Mouse (Mus musculus) lung, adult 2 months (tissue): ENCODE data around the gene Ctdsp1. TPM values are rescaled to one million over a fixed set of nuclear protein-coding genes. Genes with fewer than 3 reads are reported as not detected.

Experiments used
- DNase-seq: peaks from one replicate; pipeline ENCODE4 v3.0.0; 2022
- H3K4me1 ChIP-seq: fragments of 200-500 bp; 2 replicates; pipeline ENCODE4 v1.6.1; 2011; ENCODE audit warnings: low read length; ENCODE audit not compliant: control insufficient read depth, insufficient read depth
- H3K4me3 ChIP-seq: fragments of 200-500 bp; replicated peaks from 2 replicates; pipeline ENCODE3; 2011; ENCODE audit warnings: low read depth, mild to moderate bottlenecking, control low read depth, low read length; ENCODE audit errors: extremely low read depth
- CTCF ChIP-seq: fragments of 200-500 bp; IDR thresholded peaks from 2 replicates; pipeline ENCODE4 v1.5.1; 2011; ENCODE audit warnings: mild to moderate bottlenecking, low read length, control low read depth; ENCODE audit not compliant: insufficient read depth
- POLR2A ChIP-seq: fragments of 200-500 bp; IDR thresholded peaks from 2 replicates; pipeline ENCODE4 v1.6.1; 2011; ENCODE audit warnings: low read depth, mild to moderate bottlenecking, control low read depth, low read length, borderline replicate concordance; ENCODE audit errors: extremely low read depth
- WGBS: fragments of 180-500 bp; shearing (Covaris S2); methylation state at CpG from one replicate; pipeline ENCODE4 v1.1.7; 2018; 5-methylcytosine and 5-hydroxymethylcytosine counted together
- polyA plus RNA-seq: library from polyadenylated mRNA; depleted of rRNA; stranded (reverse); fragments of >200 nt; gene quantifications from 2 replicates; pipeline ENCODE4 v1.2.3, GENCODE M21; 2012; rRNA removed

Ctdsp1 gene
- 197 and 200 TPM in 2 replicates for polyA plus RNA-seq

- peaks cover 20% of the 10 kb centered on the region for H3K4me1 ChIP-seq
- TF ChIP-seq CTCF (no peak), POLR2A (peak; percentile 54; the same call in 1 of the 2 replicates)
- peak; percentile 95 for DNase-seq
- H3K4me3 ChIP-seq = peak within 1 kb of the TSS; percentile 93
- 3% methylated on average over 51 of the region's 51 CpGs for WGBS
Measured at GRCm38 (mm10) chr1:74390924-74391748, at the start of gene Ctdsp1. Ctdsp1 (plus strand) TSS chr1:74391509.

- 72% methylated on average over 7 of the region's 7 CpGs for WGBS
- no peak for TF ChIP-seq CTCF
- TF ChIP-seq POLR2A = no peak
- H3K4me1 ChIP-seq = no peaks in the 10 kb centered on the region
- H3K4me3 ChIP-seq = no peak overlapping the region
- no peak for DNase-seq
Measured at GRCm38 (mm10) chr1:74341898-74342297, 49.4 kb upstream of the Ctdsp1 start.

- H3K4me1 ChIP-seq = no peaks in the 10 kb centered on the region
- TF ChIP-seq POLR2A (no peak), CTCF (no peak)
- 81% methylated on average over 1 of the region's 1 CpGs for WGBS
- DNase-seq = no peak
- H3K4me3 ChIP-seq = no peak overlapping the region
Measured at GRCm38 (mm10) chr1:74342308-74342707, 49.0 kb upstream of the Ctdsp1 start.

- no peak for TF ChIP-seq POLR2A
- no peak for TF ChIP-seq CTCF
- no peak overlapping the region for H3K4me3 ChIP-seq
- H3K4me1 ChIP-seq = no peaks in the 10 kb centered on the region
- DNase-seq = no peak
- WGBS = 65% methylated on average over 5 of the region's 5 CpGs
Measured at GRCm38 (mm10) chr1:74343161-74343560, 48.1 kb upstream of the Ctdsp1 start.

- Histone ChIP-seq H3K4me3 (no peak overlapping the region), H3K4me1 (no peaks in the 10 kb centered on the region)
- TF ChIP-seq CTCF (no peak), POLR2A (no peak)
- no peak for DNase-seq
- 80% methylated on average over 11 of the region's 11 CpGs for WGBS
Measured at GRCm38 (mm10) chr1:74344163-74344916, 47.0 kb upstream of the Ctdsp1 start.

GRCm38 (mm10) chr1:74351185-74351769, 40.0 kb upstream of the Ctdsp1 start:
- no peak for TF ChIP-seq CTCF
- no peak for TF ChIP-seq POLR2A
- DNase-seq = no peak
- Histone ChIP-seq H3K4me3 (no peak overlapping the region), H3K4me1 (no peaks in the 10 kb centered on the region)
- 91% methylated on average over 13 of the region's 13 CpGs for WGBS

- DNase-seq = no peak
- TF ChIP-seq CTCF (no peak), POLR2A (no peak)
- H3K4me3 ChIP-seq = no peak overlapping the region
- no peaks in the 10 kb centered on the region for H3K4me1 ChIP-seq
- 69% methylated on average over 5 of the region's 5 CpGs for WGBS
Measured at GRCm38 (mm10) chr1:74352532-74353096, 38.7 kb upstream of the Ctdsp1 start.

- WGBS = 86% methylated on average over 9 of the region's 9 CpGs
Measured at GRCm38 (mm10) chr1:74353453-74354229, 37.7 kb upstream of the Ctdsp1 start.

More at GRCm38 (mm10) chr1:74353453-74354229, 37.7 kb upstream of the Ctdsp1 start:
- no peak for TF ChIP-seq CTCF
- no peak for TF ChIP-seq POLR2A
- no peak for DNase-seq
- no peaks in the 10 kb centered on the region for H3K4me1 ChIP-seq
- H3K4me3 ChIP-seq = no peak overlapping the region
